Mouse (Mus musculus) urinary bladder, postnatal 25 days (tissue): ENCODE results near the gene Hoxc10.

Experiments
- DNase-seq: peaks from one replicate; pipeline ENCODE4 v3.0.0; 2022; ENCODE audit warnings: low spot score

Gene Hoxc10

DNA sequence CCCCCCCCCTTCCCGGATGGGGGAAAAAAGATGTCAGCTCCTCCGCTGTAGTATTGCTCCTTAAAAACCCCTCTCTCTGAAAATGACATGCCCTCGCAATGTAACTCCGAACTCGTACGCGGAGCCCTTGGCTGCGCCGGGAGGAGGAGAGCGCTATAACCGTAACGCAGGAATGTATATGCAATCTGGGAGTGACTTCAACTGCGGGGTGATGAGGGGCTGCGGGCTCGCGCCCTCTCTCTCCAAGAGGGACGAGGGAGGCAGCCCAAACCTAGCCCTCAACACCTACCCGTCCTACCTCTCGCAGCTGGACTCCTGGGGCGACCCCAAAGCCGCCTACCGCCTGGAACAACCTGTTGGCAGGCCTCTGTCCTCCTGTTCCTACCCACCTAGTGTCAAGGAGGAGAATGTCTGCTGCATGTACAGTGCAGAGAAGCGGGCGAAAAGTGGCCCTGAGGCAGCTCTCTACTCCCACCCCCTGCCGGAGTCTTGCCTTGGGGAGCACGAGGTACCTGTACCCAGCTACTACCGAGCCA is at the start of gene Hoxc10:
Gene Hoxc10 (plus strand): TSS at position 21 of the 536 bp plus-strand sequence.
- DNase-seq: no peak

DNA sequence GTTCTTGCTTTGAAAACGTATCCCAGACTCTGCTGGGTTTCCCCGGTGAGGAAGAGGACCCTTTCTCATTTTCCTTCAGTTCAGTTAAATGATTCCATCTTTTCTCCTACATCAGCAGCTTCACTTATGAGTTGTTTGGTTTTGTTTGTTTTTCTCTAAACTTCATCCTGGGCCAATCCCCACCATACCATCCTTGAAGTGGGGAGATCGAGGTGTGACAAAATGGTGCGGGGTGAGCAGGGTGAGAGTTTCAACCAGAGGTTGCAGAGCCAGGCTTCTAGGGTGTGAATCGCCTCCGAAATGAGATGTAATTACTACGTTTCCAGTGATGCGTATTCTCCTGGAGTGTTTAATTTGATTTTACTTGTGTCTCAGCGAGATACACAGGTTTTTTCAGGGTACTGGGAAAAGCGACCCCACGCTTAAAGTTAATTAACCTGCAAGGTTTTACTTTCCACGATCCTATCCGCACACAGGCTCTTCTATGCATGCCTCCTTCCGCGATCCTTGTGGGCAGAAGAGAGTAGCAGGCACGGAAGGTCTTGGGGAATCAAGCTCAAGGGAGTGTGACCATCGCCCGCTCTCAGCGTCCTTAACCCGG is 48.5 kb upstream of the Hoxc10 start:
- DNase-seq: no peak

DNA sequence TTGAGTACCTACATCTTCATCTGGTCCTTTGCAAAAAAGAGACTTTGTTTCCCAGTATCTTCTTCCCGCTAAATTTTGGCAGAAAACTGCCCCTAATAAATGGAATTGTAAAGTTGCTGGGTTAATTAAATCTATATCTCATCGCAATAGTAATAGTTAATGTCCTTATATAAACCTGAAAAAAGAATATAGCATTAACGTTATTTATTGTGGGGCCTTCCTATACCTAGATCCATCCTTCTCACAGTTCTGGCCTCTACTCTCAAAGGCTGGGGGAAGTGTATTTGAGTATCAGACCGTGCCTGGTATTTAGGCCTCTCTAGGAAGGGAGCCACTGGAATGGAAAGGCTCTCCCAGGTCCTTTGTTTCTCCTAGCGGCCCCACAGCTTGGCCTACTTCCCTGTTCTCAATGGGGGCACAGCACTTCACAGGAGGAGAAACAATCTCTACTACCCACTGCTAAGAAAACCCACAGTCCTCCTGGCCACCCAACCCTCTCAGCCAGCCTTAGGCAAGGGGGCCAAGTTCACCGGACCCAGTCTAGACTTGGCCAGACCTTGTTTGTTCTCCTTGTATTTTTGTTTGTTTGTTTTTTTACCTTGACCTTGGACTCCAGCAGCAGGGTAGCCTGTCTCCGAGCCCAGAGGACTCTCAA is 47.9 kb upstream of the Hoxc10 start:
- no peak for DNase-seq

DNA sequence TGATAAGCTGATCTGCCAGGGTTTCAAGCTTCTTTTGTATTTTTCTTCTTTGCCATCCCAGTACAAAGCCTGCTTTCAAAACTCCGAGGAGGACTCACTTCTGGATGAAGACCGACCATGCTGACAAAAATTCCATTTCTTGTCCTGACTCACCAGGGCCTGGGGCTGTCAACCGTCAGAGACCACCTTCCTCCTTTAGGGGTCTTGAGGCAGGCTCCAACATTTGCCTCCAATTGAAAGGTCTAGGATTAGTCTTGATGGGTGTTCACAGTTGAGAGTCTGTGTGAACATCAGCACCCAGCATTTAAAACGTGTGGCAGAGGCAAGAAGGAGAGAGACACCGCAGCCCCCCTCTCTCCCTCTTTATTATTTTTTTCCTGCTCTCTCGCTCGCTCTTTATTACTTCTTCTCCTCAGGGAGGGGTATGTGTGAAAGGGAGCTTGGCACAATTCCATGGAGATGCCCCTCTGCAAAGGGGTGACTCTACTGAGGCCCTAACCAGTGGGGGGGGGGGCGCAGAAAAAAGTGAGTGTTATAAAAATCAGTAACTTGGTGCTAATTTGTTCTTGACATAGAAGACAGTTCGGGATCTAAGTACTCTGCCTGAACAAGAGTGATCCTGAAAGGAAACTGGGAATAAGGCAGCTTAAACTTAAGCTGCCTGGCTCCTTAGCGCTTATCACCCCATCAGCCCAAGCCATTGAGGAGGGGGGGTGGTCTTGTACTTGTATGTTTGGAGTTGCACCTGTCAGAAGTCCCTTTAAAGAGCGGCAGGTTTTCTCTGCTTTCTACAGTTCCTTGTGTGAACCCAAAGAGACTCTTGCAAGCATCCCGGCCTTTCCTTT is 47.0 kb upstream of the Hoxc10 start:
- no peak for DNase-seq

DNA sequence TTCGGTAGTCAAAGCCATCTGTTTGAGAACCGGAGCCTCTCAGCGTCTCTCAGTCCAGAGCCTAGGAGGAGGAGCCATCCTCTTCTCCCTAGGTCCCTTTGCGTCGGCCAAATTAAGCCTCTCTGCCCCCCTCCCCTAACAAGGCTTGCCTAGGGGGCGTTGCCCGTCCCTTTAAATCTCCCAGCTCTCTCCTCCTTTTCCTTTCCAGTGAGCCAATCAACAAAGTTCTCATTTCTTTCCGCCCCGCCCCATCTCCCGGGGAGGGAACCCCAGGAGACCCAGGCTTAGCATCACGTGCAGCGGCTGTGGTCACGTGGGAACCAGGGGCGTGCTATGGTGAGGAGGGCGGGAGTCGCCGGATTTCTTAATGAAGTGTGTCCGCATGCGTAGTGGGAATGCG is 46.0 kb upstream of the Hoxc10 start:
- peak; percentile 29 for DNase-seq

DNA sequence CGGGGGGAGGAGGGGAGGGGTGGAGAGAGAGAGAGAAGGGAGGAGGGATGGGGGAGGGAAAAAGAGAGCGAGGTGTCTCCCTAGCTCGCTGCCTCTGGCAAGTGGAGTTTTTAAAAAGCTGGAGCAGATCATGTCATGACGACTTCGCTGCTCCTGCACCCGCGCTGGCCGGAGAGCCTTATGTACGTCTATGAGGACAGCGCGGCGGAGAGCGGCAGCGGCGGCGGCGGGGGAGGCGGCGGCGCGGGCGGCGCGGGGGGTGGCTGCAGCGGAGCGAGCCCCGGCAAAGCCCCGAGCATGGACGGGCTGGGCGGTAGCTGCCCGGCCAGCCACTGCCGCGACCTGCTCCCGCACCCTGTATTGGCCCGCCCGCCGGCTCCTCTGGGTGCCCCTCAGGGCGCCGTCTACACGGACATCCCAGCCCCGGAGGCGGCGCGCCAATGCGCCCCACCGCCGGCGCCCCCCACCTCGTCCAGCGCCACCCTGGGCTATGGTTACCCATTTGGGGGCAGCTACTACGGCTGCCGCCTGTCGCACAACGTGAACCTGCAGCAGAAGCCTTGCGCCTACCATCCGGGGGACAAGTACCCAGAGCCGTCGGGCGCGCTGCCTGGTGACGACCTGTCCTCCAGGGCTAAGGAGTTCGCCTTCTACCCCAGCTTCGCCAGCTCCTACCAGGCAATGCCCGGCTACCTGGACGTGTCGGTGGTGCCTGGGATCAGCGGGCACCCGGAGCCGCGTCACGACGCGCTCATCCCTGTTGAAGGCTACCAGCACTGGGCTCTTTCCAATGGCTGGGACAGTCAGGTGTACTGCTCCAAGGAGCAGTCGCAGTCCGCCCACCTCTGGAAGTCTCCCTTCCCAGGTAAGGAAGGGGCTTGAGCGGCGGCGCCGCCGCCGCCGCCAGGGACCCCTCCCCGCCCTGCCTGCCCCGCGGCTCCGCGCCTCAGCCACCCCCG is 45.3 kb upstream of the Hoxc10 start, which contains the start of gene Hoxc13:
Gene Hoxc13 (plus strand): TSS at position 51 of the 959 bp plus-strand sequence.
- no peak for DNase-seq

DNA sequence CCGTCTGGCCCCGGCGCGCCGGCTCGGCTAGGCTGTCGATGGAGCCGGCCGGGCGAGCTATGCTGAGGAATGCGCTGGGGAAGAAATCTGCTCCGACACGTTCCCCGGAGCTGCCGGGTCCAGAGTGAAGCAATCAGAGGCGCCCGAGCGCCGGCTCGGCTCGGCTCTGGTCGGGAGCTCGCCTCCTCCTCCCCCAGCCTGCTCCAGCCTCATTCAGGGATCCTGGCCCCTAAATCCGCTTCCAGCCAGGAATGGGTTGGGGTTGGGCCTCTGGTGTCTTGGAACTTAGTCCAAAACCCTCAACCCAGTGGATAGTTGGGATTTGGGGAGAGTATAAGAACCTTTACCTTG is 44.6 kb upstream of the Hoxc10 start:
- DNase-seq: peak; percentile 49

DNA sequence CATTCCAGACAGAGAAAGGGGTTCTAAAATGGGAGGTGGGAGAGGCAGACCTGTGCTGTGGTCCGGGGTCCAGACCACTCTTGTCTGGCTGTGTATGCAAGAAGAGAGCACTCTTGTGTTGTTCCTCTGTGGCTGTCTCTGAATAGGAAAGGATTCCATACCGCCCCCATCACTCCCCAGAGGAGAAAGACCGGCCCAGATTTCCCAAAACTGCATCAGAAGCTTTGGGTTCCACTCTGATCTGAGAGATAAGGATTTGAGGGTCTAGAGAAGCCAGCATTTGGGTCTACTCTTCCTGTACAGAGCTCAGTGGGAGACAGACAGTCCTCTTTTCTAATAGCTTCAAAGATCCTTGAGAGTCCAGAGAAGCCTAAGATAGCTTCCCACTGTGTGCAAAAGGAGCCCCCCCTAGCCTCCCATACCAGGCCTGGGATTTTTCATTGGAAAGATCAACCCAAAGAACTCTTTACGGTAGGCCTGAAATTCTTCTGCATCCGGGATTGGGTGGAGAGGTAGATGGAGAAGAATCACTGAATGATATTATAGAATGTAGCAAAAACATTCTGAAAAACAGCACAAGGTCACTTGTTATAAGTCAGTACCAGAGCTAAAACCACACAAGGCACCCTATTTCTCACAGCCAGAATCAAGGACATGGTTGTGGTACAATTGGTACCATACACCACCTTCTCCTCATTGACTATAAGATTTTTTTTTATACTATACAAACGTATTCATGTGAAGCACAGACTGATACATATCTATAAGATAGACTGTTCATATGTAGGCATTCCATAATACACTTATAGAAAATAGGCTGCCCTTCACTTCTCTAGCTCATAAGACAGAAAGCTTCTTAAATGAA is 43.7 kb upstream of the Hoxc10 start:
- DNase-seq: no peak

DNA sequence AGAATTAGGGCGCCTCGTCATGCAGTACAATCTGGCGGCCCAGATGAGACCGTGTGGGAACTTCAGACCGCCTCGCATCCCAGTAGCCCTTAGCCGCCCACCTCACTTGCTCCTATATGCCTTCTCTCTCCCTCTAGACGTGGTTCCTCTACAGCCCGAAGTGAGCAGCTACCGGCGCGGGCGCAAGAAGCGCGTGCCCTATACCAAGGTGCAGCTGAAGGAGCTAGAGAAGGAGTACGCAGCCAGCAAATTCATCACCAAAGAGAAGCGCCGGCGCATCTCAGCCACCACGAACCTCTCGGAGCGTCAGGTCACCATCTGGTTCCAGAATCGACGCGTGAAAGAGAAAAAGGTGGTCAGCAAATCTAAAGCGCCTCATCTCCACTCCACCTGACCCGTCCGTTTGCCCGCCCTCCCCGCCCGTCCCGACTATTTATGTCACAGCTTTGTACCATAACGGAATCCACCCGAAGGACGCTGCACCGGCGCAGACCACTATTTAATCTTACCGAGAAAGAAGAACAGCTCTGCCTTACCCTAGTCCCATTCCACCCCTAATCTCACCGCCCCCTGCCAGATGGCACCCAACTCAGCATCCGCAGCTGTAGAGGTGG is 39.5 kb upstream of the Hoxc10 start:
- DNase-seq: no peak

DNA sequence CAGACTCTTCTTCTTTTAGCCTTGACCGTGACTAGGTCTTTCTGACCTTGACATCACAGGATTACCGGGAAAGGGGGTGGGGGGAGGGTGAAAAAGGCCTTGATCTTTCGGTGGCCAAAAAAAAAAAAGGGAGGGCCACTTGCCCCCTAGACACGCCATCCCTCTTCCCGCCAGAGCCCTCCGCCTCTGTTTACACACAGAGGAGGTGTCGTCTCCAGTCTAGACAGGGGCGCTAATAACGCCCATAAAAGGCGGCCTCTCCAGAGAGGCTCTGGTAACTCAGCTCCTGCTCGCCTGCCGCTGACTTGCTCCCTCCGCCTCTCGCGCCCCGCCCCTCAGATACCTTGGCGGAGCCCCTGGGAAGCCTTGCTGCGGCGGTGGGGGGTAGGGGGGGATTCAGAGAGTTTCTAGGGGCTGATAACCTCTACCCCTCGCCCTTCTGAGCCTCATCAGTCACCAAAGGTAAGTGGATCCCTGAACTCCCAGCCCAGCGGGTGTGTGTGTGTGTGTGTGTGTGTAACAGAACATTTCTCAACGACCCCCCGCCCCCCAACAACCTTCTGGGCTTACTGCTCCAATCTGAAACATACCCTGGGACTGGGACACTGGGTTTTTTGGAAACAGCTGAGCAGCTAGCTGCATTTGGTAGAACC is 34.8 kb upstream of the Hoxc10 start:
- no peak for DNase-seq

DNA sequence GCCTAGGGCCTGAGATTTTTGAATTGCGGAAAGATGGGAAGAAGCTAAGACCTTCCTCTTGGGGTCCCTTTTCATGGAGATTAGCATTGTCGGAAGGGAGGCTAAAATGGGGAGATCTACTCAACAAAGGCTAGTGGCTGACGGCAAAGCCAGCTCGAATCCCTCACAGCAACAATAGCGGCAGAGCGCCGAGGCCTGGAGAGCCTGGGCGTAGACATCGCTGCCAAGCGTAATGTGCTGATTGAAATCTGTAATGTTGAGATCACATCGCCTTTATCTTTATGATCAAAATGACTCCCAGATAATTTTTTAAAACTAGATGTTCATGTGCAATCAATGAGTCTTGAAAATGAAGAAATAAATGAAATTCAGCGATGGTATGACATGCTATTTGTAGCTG is 32.2 kb upstream of the Hoxc10 start:
- DNase-seq: no peak

DNA sequence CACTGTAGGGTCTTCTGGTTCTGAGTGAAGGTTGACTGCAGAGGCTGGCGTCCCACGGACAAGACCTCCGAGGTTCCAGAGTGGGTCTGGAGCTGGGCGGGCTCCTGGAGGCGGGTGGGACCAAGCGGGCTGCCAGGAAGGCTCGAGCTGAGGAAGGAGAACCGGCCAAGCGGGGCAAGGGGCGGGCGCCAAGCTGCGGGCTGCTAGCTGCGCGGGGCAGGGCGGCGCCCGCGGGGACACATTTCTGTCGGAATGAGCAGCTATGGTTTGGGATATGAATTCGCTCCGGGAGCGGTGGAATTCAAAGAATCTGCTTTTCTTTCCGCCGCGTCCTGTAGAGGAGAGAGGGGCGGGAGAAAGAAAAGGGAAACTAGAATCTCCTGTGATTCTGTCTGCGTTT is 31.7 kb upstream of the Hoxc10 start:
- DNase-seq: no peak

DNA sequence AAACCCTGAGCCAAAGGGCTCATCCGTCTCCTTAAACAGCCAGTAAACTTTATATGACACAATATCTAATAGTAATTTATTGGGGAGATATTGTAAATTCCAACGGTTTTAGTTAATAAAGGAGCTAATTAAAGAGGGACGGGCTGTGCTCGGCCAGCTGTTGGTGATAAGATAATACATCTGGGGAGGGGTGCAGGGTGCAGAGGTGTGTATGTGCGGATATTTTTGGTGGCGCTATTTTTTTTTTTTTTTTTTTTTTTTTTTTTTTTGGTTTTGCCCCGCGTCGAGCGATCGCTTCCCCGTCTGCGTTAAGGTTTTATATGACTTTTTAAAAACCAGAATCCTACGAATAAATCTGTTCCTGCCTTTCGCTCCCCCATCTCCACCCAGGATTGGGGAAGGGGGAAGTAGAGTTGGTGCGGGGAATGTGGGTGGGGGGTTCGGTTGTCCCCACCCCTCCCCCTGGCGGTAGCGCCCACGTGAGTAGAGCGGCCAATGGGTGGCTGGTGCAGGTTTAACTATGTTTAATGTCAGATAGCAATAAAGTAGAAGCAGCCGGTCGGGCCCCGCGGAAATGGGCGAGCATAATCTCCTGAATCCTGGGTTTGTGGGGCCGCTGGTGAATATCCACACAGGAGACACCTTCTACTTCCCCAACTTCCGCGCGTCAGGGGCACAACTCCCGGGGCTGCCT is 30.2 kb upstream of the Hoxc10 start, which contains the start of gene Hoxc12:
Gene Hoxc12 (plus strand): TSS at position 479 of the 694 bp plus-strand sequence.
- no peak for DNase-seq

DNA sequence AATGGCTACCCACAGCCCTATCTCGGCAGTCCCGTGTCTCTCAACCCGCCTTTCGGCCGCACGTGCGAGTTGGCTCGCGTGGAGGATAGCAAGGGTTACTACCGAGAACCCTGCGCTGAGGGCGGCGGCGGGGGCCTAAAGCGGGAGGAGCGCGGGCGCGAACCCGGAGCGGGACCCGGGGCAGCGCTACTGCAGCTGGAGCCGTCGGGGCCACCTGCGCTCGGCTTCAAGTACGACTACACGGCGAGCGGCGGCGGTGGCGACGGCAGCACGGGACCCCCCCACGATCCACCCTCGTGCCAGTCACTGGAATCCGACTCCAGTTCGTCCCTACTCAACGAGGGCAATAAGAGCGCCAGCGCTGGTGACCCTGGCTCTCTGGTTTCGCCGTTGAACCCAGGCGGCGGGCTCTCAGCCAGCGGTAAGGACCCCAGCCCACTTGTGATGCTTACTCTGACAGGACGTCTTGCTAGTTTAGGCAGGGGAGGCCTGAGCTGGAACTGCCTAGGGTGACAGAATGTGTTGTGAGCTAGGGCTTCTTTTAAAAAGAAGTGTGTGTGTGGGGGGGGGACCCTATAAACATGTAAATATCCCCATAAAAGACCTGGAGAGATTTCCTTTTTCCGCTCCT is 29.4 kb upstream of the Hoxc10 start:
- no peak for DNase-seq

DNA sequence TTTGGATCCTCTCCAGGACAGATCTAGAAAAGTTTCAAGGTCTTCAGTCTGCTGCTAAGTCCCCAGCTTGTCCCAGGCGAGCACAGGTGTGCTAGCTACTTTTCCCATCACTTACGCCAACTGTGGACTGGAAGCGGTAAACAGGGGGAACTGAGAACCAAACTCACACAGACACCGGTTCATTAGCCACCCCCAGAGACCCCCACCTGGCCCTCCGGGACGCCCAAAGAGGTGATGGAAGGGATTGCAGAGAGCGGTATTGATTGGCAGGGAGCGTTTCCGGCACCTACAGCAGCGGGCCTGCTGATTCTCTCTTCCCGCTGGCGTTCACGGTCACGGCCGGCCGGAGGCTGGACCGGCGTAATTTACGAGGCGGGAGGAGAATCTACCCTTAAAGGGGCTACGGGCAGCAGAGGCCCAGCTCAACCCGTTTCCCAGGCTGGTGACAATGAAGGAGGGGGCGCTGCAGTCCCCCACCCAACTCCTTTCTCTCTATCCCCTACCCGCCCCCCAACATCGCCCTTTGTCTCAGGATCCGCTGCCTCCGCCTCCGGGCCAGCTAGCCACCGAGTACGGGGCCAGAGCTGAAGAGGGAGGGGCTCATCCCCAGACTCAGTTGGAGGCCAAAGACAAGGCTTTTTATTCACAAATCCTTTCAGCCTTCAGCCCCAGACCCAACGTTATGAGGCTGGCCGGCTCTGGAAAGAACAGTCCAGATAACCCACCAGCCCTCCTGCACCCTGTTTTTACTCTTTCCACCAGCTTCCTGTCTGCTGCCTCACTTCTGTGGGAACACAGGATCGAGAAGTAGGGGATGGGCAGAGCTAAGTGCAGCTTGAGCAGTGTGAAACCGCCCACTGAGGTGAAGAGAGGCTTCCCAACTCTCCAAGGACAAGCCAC is 27.1 kb upstream of the Hoxc10 start:
- no peak for DNase-seq

DNA sequence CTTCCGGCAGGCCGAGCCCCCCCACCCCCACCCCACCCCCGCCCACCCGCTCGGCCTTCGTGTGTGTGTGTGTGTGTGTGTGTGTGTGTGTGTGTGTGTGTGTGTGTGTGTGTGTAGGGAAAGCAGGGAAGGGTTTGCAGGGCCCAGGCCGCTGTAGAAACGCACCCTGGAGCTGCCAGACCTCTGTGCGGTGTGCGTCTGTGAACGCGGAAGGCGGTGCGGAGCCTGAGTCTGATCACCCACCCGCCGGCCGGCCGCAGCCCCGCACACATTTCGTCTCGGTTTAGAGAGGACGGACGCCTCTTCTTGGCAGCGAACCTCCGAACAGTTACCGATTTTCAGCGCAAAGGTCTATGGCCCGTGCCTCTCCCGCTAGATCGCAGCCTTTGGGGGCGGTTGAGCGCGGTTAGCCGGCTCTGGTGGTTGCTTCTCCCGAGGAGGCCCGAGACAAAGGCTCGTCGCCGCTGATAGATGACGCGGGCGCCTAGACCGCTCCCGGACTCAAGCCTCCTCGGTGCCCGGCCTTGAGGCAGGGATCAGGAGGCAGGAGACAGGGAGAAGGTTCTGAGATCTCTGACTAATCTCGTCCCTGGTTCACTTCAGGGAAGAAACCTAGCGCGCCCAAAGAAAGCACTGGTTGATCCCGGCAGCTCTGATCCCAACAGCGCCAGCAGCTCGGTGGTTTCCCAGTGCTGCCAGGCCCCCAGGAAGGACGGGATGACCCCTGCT is 23.7 kb upstream of the Hoxc10 start:
- no peak for DNase-seq

DNA sequence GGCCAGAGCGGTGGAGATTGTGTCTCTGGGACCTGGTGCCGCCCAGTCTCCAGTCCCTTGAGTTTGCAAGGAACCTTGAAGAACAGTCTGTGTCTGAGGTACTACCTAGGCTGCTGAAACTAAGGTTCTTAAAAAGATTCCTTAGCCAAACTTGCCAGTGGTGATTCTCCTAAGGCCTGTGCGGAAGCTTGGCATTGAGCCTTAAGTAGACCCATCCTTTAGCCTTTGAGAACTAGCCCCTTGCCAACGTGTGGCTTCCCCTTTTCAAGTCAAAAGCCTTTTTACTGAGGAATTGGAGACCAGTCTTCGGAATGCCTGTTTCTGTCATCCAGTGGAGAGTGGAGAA is 23.2 kb upstream of the Hoxc10 start:
- no peak for DNase-seq
